Comparison of ENCODE assay signal across 15 mouse cellular contexts in the genomic region with DNA sequence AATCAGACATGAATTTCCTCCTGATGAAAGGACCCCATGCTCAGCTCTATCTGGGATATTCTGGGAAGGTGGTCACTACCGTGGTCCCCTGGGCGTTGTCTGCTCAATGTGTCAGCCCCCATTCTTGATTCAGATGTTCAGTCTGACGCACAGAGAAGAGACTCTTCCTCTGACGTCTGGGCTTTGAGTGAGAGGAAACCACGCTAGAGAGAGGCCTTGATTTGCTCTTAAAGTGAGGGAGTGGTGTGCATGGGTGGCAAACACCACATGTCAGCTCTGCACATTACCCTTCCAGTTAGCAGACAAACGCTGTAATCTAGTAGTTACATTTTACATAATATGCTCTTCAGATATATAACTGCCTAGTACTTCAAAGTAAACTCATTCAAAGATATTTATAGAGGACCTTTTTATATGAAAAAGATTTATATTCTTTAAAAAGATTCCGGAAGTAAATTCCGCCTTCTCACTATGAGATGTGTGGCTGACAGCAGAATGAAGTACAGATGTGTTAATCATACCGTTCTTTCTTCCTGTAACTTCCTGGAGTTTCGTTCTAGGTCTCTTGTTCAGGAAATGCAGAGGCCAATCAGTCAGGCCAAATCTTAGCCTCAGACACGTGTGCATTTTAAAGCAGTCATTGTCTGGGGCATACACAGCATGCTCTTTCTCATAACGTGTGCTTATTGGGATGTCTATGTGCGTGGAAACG.
A peak's percentile ranks its signal among the peaks of the same experiment; 100 is the strongest.
DNase-seq lines count a peak whose midpoint lies in the region; ATAC-seq and TF ChIP-seq lines count a peak whose summit lies in the region.
"Had no signal": no experiment of that assay in that cellular context is flagged by ENCODE, and none has a peak within 500 bp of the region (broad histone marks: within the 10 kb centered on the region; RNA-seq: fewer than 3 reads in every experiment).

No protein-coding gene starts in this region.

- no peak for TF ChIP-seq CTCF in kidney, postnatal 0 days (IDR thresholded peaks at IDR 0.05; ENCODE audit: low read depth)

- no peak overlapping the region for H3K9ac ChIP-seq in kidney, postnatal 0 days (ENCODE audit: low read depth, low read length)
- H3K9ac ChIP-seq: liver, embryonic 14.5 days had no signal

- H3K27me3 ChIP-seq in kidney, postnatal 0 days (ENCODE audit: insufficient read depth, low read length) = no peaks in the 10 kb centered on the region

- peak; percentile 94 for ATAC-seq in frontal cortex, adult (ENCODE audit: low TSS enrichment)
- ATAC-seq in kidney, postnatal 0 days (replicated peaks; ENCODE audit: low FRiP score, low read depth) = no peak
- peak; percentile 35; the same call in 1 of the 2 replicates for ATAC-seq in granulocyte monocyte progenitor cell, adult 5-6 weeks (replicated peaks; ENCODE audit: poor library complexity, severe bottlenecking)
- ATAC-seq: activated CD4-positive, CD25-positive, alpha-beta regulatory T cell, adult 4 months had no signal

- no peak overlapping the region for H3K4me2 ChIP-seq in kidney, postnatal 0 days (ENCODE audit: low read length)

- DNase-seq in frontal cortex, postnatal 25 days (ENCODE audit: low spot score in 2 of 2) = no peak
- DNase-seq in kidney, postnatal 0 days (ENCODE audit: low spot score) = peak; percentile 87
- DNase-seq in kidney, postnatal 25 days = no peak
- peak; percentile 36 for DNase-seq in 416B (ENCODE audit: low read depth)
- no peak for DNase-seq in cerebellum, adult 9-11 months
- no peak for DNase-seq in gastrocnemius, postnatal 4 days (ENCODE audit: low spot score in 2 of 2)
- DNase-seq: cerebellum, adult 11-12 months; kidney, adult 11 months had no signal

- no peak overlapping the region for H3K4me3 ChIP-seq in kidney, postnatal 0 days (replicated peaks; ENCODE audit: low read depth, low read length)
- H3K4me3 ChIP-seq: forebrain, embryonic 10.5 days; heart, embryonic 10.5 days; myocyte had no signal

- WGBS in kidney, postnatal 0 days = 45% methylated on average over 14 of the region's 14 CpGs

- no peaks in the 10 kb centered on the region for H3K4me1 ChIP-seq in kidney, postnatal 0 days (replicated peaks; ENCODE audit: insufficient read depth, low read length)
- H3K4me1 ChIP-seq: forebrain, embryonic 10.5 days; heart, embryonic 10.5 days had no signal

- H3K36me3 ChIP-seq in kidney, postnatal 0 days (ENCODE audit: insufficient read depth, low read length) = no peaks in the 10 kb centered on the region
- H3K36me3 ChIP-seq: forebrain, embryonic 10.5 days; heart, embryonic 10.5 days had no signal

- peak overlapping the region; percentile 55 for H3K27ac ChIP-seq in kidney, postnatal 0 days
- H3K27ac ChIP-seq: forebrain, embryonic 10.5 days; heart, embryonic 10.5 days; liver, embryonic 14.5 days had no signal

- H3K9me3 ChIP-seq in kidney, postnatal 0 days (replicated peaks; ENCODE audit: low read length) = no peaks in the 10 kb centered on the region
- H3K9me3 ChIP-seq: forebrain, embryonic 10.5 days; heart, embryonic 10.5 days had no signal

Comparison
In these comparisons a context has a peak if more than half of its experiments do, and no peak if none do; other contexts are left out.
1. DNase-seq: peak in kidney, postnatal 0 days (single experiment) and 416B (single experiment); none in frontal cortex, postnatal 25 days (0 of 2), kidney, postnatal 25 days (0 of 2), cerebellum, adult 9-11 months (single experiment) and gastrocnemius, postnatal 4 days (0 of 2).